Mouse (Mus musculus): ENCODE results near the gene Lbx2.

Lbx2 gene

DNA sequence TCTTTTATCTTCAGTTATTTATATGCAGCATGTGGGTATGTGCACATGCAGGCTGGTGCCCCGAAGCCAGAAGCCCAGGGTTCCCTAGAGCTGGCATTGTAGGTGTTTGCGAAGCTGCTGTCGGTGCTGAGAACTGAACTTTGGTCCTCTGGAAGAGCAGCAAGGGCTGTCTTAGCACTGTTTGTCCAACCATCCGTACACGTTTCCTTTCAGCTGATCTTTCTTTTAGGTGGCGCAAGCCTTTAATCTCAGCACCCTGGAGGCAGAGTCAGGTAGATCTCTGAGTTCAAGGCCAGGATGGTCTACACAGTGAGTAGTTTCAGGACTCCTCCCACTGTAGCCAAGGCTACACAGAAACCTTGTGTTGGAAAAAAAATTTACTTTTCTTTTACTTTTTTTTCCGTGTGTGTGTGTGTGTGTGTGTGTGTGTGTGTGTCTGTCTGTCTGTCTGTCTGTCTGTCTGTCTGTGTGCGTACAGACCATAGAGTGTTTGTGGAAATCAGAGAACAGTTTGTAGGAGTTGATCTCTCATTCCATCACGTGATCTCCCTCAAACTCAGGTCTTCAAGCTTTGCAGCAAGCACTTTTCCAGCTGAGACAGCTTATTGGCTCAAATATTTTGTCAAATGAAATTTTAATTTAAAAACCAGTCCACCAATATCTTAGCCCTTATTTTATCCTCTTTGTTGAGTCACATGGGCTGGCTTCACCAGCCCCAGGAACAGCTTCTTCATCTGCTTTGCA, 46.2 kb downstream of the Lbx2 start:
- DNase-seq (ENCODE audit: low spot score), result no peak

DNA sequence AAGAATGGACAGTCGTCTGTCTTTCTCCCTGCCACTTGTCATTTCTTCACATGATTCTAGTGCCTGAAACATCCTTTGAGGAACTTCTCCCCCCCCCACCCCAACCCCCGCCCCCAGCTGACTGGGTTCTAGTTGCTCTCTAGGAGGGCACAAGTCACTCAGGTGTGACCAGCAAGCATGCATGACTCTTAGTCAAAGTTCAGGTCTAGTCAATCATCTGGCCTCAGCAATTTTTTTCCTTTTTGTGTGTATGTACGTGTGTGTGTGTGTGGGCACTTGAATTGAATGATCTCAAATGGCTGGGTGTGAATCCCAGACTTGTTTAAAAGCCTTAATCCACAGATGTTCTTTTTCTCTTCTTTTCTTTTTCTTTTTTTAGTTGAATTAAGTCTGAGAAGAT, 48.1 kb downstream of the Lbx2 start:
- no peak for DNase-seq (ENCODE audit: low spot score)

DNA sequence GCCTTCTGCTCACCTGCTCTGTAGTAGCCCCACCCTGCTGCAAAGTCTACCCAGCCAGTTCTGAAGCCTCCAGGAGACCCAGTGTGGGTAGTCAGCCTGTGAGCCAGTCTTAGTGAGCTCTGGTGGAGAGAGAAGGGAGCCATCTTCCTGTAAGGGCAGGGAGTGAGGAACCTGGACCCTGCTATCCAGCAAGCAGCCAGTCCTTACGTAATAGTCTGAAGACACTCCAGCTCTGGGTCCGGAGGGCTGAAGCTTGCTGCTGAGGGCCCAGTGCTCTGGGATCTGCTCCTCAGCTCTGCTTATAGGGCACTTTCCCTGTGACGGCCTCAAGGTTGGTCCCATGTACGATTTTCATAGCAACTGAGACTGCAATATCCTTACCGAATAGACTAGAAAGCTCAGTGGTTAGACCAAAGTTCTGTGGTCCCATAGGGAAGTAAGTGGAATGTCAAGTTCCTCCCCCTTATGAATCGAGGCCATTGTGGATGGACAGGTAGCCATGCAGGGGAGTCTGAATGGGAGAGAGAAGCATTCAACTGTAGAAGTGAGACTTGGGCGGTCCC, 48.9 kb downstream of the Lbx2 start, which contains the start of gene Rtkn:
Rtkn (plus strand) TSS at position 513 of the 563 bp plus-strand sequence.
- no peak for DNase-seq (ENCODE audit: low spot score)

DNA sequence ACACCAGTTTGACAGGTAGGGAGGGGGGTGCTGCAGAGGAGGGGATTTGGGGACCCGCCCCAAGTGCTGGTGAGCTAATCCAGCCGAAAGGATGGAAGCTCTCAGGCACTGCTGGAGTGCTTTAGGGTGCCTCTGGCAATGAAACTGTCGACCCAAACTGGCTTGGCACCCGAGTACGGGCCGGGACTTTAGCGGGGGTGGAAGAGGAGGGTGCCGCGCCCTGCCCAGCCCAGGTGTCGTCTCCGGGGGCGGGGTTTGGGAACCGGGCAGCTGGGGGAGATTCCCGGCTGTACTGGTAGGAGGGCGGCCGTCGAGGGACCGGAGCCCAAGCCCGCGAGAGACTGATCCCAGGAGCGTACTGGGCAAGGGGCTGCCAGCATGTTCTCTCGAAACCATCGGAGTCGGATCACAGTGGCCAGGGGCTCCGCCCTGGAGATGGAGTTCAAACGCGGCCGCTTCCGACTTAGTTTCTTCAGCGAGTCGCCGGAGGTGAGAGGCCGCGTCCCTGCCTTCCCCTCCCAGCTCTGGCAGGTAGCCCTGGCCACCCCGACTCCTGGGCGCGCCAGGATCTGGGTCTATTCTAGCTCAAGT, 49.5 kb downstream of the Lbx2 start:
- DNase-seq (ENCODE audit: low spot score), result peak; percentile 42

DNA sequence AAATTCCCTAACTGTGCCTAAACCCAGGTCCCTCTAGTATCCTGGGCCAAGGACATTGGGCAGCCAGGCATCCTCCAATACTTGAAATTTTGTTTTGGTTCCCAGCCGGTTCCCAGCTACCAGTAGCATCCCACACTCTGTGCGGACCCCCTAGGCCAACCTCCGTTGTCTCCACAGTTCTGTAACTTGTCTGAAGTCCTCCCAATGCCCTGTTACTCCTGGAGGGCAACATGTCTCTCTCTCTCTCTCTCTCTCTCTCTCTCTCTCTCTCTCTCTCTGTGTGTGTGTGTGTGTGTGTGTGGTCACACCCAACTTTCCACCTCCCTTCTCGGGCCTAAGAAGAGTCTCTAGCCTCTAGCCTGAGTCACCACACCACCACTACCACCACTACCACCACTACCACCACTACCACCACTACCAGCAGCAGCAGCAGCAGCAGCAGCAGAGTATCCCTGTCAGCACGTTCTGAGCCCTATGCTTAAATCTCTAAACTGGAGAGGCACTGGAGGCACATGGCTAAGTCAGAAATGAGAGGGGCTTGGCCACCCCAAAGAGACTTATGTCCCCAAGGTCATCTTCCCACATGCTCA, 50.2 kb downstream of the Lbx2 start:
- no peak for DNase-seq (ENCODE audit: low spot score)

DNA sequence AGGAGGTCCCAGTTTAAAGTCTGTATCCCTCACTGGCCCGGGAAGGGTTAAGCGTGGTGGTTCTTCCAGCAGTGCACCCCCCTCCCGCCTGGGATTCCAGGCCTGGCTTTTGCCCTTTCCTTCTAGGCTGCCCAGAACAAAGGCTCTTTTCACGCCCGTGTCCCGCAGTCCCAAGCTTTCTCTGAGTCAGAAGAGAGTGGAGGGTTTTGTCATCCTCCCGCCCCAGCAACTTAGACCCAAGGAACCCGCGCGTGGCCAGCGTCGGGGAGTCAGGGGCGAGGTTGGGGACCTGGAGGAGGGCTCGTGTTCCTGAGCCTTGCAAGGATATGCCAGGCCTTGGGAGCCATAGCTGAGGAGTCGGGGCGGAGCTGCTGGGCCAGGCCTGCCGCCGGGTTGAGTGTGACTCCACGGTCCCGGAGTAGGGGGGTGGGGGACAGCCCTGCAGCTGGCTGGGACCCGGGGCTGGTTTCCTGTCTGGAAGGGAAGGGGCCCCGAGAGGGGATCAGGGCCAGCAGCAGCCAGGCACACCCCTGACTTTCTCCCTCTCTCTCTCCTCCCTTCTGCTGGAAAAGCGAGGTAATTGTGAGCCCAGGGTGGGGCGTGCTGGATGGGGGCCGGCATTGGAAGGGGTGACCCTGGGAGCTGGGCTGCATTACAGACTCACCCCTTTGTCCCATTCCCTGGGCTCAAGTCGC, 50.9 kb downstream of the Lbx2 start:
- DNase-seq (ENCODE audit: low spot score), result peak; percentile 91

DNA sequence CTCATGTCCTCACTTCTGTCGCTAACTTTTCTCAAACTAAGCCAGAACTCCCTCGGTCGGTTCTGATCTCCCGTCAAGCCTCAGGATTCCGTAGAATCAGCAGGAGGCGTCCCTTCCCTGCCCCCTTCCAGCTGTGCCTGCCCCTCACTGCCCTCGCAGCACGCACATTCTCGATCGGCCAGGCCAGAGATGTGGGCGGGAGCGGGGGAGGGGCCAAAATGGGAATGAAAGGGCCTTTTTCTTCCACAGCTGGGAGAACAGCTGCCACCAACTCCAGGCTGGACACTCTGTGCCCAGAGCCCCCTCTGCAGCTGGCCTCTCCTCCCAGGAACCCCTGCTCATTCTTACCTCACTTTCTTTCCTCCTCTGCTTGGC, 51.4 kb downstream of the Lbx2 start:
- DNase-seq (ENCODE audit: low spot score), result peak; percentile 93

Measured in embryo, embryonic 10 days (tissue).